Mouse (Mus musculus) limb, embryonic 14.5 days (tissue): ENCODE measurements at regions not wholly inside any gene's neighbourhood (a gene's known extent, or its start where the extent isn't known, plus 50 kb on each side); places are given as distances from the start of the nearest gene placed in this dataset.
"Not testable (repeated sequence)": the region's sequence is repeated elsewhere in the genome, so short reads cannot be mapped to it uniquely, and the experiment has no call there.

Experiments used
- ATAC-seq: fragments of 200-750 bp; cut with Nextera tagmentation; 2 replicates; pipeline ENCODE4 v1.8.0; 2017; ENCODE audit warnings: low read depth, moderate number of reproducible peaks, moderate TSS enrichment; ENCODE audit not compliant: low FRiP score
- DNase-seq: peaks from one replicate; pipeline ENCODE4 v3.0.0-alpha.2; 2015; ENCODE audit warnings: low spot score
- H3K27ac ChIP-seq: fragments of 300-500 bp; sonication (generic); replicated peaks from 2 replicates; pipeline ENCODE4 v1.5.1; 2014; ENCODE audit warnings: low read depth, mild to moderate bottlenecking, low read length, moderate library complexity, mixed read lengths
- H3K27me3 ChIP-seq: fragments of 300-500 bp; sonication (generic); 2 replicates; pipeline ENCODE4 v1.6.1; 2014; ENCODE audit warnings: low read length, mixed read lengths; ENCODE audit not compliant: control insufficient read depth, insufficient read depth
- H3K36me3 ChIP-seq: fragments of 300-500 bp; sonication (generic); 2 replicates; pipeline ENCODE4 v1.6.1; 2014; ENCODE audit warnings: mild to moderate bottlenecking, low read length, moderate library complexity, mixed read lengths; ENCODE audit not compliant: control insufficient read depth, insufficient read depth
- H3K4me1 ChIP-seq: fragments of 300-500 bp; sonication (generic); 2 replicates; pipeline ENCODE4 v1.6.1; 2014; ENCODE audit warnings: antibody characterized with exemption, low read length, mixed read lengths; ENCODE audit not compliant: control insufficient read depth, insufficient read depth
- H3K4me2 ChIP-seq: fragments of 300-500 bp; sonication (generic); replicated peaks from 2 replicates; pipeline ENCODE4 v1.6.1; 2014; ENCODE audit warnings: low read depth, mild to moderate bottlenecking, low read length, moderate library complexity; ENCODE audit not compliant: severe bottlenecking
- H3K4me3 ChIP-seq: fragments of 300-500 bp; sonication (generic); replicated peaks from 2 replicates; pipeline ENCODE4 v1.5.1; 2014; ENCODE audit warnings: low read length
- H3K9ac ChIP-seq: fragments of 300-500 bp; sonication (generic); 2 replicates; pipeline ENCODE4 v1.6.1; 2014; ENCODE audit warnings: mild to moderate bottlenecking, low read depth, low read length, moderate library complexity; ENCODE audit not compliant: severe bottlenecking
- H3K9me3 ChIP-seq: fragments of 300-500 bp; sonication (generic); 2 replicates; pipeline ENCODE4 v1.6.1; 2016; ENCODE audit warnings: low read length; ENCODE audit not compliant: control insufficient read depth
- POLR2A ChIP-seq: fragments of 200-500 bp; IDR thresholded peaks from 2 replicates; pipeline ENCODE4 v1.8.0; 2012; ENCODE audit warnings: inconsistent platforms, mild to moderate bottlenecking, moderate library complexity, borderline replicate concordance; ENCODE audit not compliant: insufficient read depth, insufficient read length; ENCODE audit errors: extremely low read depth
- WGBS: fragments of 180-500 bp; shearing (Covaris S2); extraction: QIAGEN DNeasy Blood & Tissue Kit; methylation state at CpG from one replicate; pipeline ENCODE4 v1.1.7; 2014; 5-methylcytosine and 5-hydroxymethylcytosine counted together

DNA sequence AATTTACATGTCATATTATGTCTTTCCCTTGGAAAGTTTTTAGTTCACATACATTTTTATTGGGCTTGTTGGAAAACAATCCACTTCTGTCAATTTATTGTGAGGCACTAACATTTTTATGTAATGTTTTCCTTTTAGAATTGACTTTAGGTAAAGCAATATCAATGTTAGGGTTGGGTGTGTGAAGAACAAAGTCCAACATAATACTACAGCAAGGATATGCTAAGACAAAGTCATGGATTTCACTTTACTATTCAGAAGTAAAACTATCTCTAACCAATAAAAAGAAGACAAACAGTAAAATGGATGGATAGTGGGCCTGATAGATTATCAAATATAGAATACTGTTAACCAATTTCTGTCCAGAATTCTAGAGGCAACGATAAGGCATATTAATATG, 208.4 kb downstream of the Amd2 start:
- no peak for TF ChIP-seq POLR2A
- no peak overlapping the region for H3K4me2 ChIP-seq
- no peak for DNase-seq
- H3K36me3 ChIP-seq, result no peaks in the 10 kb centered on the region
- H3K4me1 ChIP-seq, result no peaks in the 10 kb centered on the region
- 83% methylated on average over 1 of the region's 1 CpGs for WGBS
- ATAC-seq, result no peak
- H3K9me3 ChIP-seq, result no peaks in the 10 kb centered on the region
- no peaks in the 10 kb centered on the region for H3K27me3 ChIP-seq
- no peak overlapping the region for H3K4me3 ChIP-seq
- H3K27ac ChIP-seq, result no peak overlapping the region
- no peak overlapping the region for H3K9ac ChIP-seq

DNA sequence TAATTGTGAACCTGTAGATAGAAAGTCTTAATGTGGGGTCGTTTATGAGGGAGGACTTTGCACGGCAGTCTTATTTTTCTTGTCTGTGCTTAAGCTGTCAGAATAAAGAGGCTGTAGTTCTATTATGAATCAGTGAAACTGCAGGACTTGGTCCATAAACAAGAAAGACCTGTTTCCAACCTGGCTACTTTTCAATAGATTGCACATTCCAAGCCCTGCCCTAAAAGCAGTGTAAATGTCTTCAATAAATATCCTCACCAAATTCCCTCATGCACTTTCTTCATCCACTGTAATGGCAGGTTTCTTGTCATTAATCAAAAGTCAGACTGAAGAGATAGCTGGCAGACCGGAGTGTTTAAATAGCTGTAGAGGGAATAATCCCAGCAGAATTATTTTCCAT, 209.1 kb downstream of the Amd2 start:
- no peak overlapping the region for H3K4me3 ChIP-seq
- H3K36me3 ChIP-seq, result no peaks in the 10 kb centered on the region
- 51% methylated on average over 3 of the region's 3 CpGs for WGBS
- H3K4me1 ChIP-seq, result no peaks in the 10 kb centered on the region
- no peaks in the 10 kb centered on the region for H3K27me3 ChIP-seq
- no peak overlapping the region for H3K9ac ChIP-seq
- ATAC-seq (no peak), DNase-seq (peak; percentile 2)
- H3K27ac ChIP-seq, result no peak overlapping the region
- no peaks in the 10 kb centered on the region for H3K9me3 ChIP-seq
- no peak overlapping the region for H3K4me2 ChIP-seq
- TF ChIP-seq POLR2A, result no peak

DNA sequence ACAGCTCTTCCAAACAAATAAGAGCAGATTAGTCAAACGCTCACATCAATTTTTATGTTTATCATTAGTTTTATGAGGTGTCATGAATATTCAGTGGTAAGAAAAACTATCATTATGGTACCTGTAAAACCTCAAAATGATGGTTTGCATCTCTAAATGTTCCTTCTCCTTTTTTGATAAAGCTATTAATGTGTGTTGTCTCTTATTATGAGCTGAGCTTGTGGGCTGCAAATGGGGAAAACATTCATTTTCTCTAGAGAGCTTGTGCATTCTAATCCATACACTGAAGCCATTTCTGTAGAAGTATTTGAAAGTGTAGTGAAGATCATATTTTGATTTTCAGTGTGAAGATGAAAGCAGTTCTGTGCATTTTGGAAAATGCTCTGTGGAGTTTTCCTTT, 209.6 kb downstream of the Amd2 start:
- no peaks in the 10 kb centered on the region for H3K27me3 ChIP-seq
- H3K36me3 ChIP-seq, result no peaks in the 10 kb centered on the region
- ATAC-seq (no peak), DNase-seq (no peak)
- no peaks in the 10 kb centered on the region for H3K9me3 ChIP-seq
- no peaks in the 10 kb centered on the region for H3K4me1 ChIP-seq
- no peak overlapping the region for H3K4me2 ChIP-seq
- no peak overlapping the region for H3K9ac ChIP-seq
- 68% methylated on average over 1 of the region's 1 CpGs for WGBS
- no peak overlapping the region for H3K4me3 ChIP-seq
- TF ChIP-seq POLR2A, result no peak
- no peak overlapping the region for H3K27ac ChIP-seq

DNA sequence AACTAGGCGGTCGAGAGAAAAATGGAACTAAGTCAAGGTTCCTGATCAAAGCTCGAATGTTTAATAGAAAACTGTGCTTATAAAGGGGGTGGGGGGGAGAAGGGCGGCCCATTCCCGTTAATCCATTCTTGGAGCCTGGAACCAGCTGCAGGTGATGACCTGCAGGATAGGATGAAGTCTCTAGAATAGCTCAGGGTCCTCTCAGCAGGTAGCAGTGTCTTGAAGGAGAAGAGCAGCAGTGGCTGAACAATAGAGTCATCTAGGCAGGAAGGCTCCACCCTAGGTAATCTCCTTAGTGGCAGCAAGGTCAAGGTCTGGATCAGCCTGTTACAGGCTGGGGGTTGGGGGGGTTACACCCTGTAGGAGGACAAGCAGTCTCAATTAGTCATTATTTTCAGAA, 232.9 kb downstream of the Amd2 start:
- not testable (repeated sequence) for DNase-seq, H3K9ac ChIP-seq, H3K27ac ChIP-seq, ATAC-seq, H3K4me1 ChIP-seq, H3K36me3 ChIP-seq, H3K27me3 ChIP-seq, H3K9me3 ChIP-seq, H3K4me3 ChIP-seq, H3K4me2 ChIP-seq
- WGBS, result 84% methylated on average over 5 of the region's 5 CpGs

DNA sequence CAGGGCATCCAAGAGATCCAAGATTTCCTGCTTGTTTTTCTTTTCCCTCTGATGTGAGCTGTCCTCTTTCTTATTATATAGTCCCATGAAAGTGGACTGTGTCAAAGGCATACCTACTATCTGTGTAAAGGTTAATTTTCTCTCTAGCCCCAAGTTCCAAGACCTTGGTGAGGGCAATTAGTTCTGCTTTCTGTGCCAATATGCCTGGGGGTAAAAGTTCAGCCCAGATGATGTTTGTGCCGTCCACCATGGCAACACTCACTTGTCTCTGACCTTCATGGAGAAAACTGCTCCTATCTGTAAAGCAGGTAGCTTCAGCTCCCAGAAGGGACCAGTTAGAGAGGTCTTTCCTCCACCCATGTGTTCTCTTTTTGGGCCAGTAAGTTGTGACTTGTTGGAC, 265.2 kb downstream of the Amd2 start:
- TF ChIP-seq POLR2A, result no peak
- Histone ChIP-seq H3K36me3 (no peaks in the 10 kb centered on the region), H3K27me3 (no peaks in the 10 kb centered on the region), H3K27ac (no peak overlapping the region), H3K9me3 (no peaks in the 10 kb centered on the region), H3K4me1 (no peaks in the 10 kb centered on the region), H3K9ac (no peak overlapping the region), H3K4me2 (no peak overlapping the region), H3K4me3 (no peak overlapping the region)
- no peak for ATAC-seq
- DNase-seq, result no peak
- 70% methylated on average over 1 of the region's 1 CpGs for WGBS

DNA sequence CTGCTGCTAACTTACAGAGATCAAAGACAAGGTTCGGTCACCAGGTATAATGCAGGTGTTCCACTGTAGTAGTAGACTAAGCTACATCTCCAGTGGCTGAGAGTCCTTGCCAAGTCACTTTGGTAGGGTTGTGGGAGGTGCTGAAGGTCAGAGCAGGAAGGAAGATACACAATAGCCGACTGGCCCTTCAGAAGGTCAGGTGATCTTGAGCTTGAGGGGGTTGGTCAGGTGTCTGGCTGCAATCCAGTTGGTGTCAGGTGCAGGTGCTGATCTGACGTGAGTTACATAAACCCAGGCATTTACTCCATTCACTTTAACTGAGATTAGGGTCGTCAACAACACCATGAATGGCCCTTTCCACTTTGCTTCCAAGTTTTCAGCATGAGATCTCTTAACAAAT, 266.8 kb downstream of the Amd2 start:
- TF ChIP-seq POLR2A, result no peak
- Histone ChIP-seq H3K9me3 (no peaks in the 10 kb centered on the region), H3K27ac (no peak overlapping the region), H3K4me1 (no peaks in the 10 kb centered on the region), H3K4me3 (no peak overlapping the region), H3K9ac (no peak overlapping the region), H3K36me3 (no peaks in the 10 kb centered on the region), H3K27me3 (no peaks in the 10 kb centered on the region), H3K4me2 (no peak overlapping the region)
- DNase-seq (no peak), ATAC-seq (no peak)
- WGBS, result 78% methylated on average over 4 of the region's 4 CpGs
